Mouse (Mus musculus) megakaryocyte, embryonic 14.5 days (primary cell): ENCODE data around the gene Tbx3. TPM values are rescaled to one million over a fixed set of nuclear protein-coding genes. Genes with fewer than 3 reads are reported as not detected.

Experiments used
- H3K27me3 ChIP-seq: replicated peaks from 2 replicates; pipeline ENCODE3; 2012; ENCODE audit warnings: inconsistent platforms
- H3K36me3 ChIP-seq: replicated peaks from 2 replicates; pipeline ENCODE3; 2012; ENCODE audit warnings: low read length, inconsistent platforms, mixed read lengths
- H3K4me1 ChIP-seq: 2 replicates; pipeline ENCODE4 v1.6.1; 2012; ENCODE audit warnings: inconsistent platforms
- H3K4me3 ChIP-seq: replicated peaks from 2 replicates; pipeline ENCODE3; 2012; ENCODE audit warnings: moderate library complexity, mild to moderate bottlenecking, inconsistent platforms
- H3K9me3 ChIP-seq: 2 replicates; pipeline ENCODE4 v1.6.1; 2012; ENCODE audit warnings: inconsistent platforms
- FLI1 ChIP-seq: IDR thresholded peaks from 2 replicates; pipeline ENCODE4 v1.6.1; 2012; ENCODE audit warnings: low read length, inconsistent platforms, mixed read lengths
- GATA1 ChIP-seq: IDR thresholded peaks from 3 replicates; pipeline ENCODE4 v1.6.1; 2012; ENCODE audit warnings: mixed read lengths, low read length, inconsistent platforms, borderline replicate concordance
- polyA plus RNA-seq: library from polyadenylated mRNA; stranded (reverse); fragments of >175 nt; gene quantifications from 2 replicates; pipeline ENCODE4 v1.2.3, GENCODE M21; 2012; ENCODE audit warnings: low replicate concordance; ENCODE audit not compliant: insufficient read depth

Gene Tbx3
- polyA plus RNA-seq, 1 experiment = not detected

DNA sequence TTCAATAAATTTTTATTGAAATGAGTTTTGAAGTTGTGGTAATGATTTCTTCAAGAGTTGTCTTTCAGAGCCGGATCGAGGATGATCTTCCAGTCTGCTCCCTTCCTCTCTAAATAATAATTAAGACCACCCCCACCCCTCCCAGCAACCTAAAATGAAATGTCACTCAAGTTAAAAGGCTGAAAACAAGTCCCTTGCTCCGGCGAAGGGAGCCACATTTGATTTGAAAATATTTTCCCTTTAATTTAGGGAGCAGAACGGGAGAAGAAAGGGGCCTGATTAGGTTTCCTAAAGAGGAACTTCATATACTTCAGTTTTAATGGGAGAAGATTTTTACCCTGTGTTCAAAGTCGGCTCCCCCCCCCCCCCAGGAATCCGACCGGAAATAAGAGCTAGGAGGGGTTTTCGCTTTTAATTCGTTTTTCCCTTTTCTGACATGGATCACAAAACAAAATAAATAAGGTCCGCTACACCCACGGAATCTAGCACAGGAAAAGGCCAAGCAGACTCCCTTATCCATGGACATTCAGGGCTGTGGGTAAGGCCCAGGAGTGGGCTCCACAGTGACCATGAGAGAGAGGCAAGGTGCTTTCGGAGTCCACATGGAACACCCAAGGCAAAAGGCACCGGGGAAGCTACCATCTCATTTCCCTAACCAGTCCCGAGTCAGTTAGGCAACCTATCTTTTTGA is 14.4 kb downstream of the Tbx3 start:
- H3K4me3 ChIP-seq = no peak overlapping the region
- H3K27me3 ChIP-seq = peaks cover 96% of the 10 kb centered on the region
- H3K36me3 ChIP-seq = no peaks in the 10 kb centered on the region
- no peak for TF ChIP-seq GATA1
- peaks cover 15% of the 10 kb centered on the region for H3K4me1 ChIP-seq
- H3K9me3 ChIP-seq = no peaks in the 10 kb centered on the region; the same call in 1 of the 2 replicates

DNA sequence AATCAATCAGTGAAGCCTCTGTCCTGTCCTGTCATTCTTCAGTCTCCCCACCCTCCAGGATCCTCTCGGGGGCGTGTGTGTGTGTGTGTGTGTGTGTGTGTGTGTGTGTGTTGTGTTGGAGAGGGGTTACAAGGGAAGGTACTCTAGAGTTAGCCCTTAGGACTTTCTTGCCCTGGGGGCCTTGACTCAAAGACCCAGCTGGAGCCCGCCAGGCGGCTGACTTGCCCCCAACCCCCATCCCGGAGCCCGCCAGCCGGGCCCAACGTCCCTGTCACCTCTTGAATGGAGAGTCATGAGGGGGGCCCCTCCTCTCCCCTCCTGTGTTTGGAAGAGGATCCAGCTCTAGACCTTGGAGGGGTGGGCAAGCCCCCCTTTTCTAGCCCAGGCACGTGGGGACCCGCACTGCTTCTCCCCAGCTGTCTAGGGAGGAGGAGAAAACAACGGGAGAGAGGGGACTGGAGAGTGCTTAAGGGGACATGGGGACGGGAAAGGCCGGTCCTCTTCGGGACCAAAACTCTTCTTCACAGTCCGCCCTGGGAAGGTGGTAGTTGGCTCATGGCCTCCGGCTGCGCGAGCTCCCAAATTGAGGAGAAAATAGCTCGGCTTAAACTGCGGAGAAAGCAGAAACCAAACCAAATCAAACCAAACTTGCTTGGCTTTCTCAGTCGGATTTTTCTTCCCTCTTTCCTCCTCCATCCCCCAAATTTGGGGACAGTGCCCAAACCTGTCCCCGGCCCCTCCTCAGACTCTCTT is 15.2 kb downstream of the Tbx3 start:
- TF ChIP-seq GATA1 (no peak), FLI1 (no peak)
- Histone ChIP-seq H3K4me3 (no peak overlapping the region), H3K36me3 (no peaks in the 10 kb centered on the region), H3K27me3 (peaks cover 96% of the 10 kb centered on the region), H3K4me1 (peaks cover 8% of the 10 kb centered on the region), H3K9me3 (no peaks in the 10 kb centered on the region)

DNA sequence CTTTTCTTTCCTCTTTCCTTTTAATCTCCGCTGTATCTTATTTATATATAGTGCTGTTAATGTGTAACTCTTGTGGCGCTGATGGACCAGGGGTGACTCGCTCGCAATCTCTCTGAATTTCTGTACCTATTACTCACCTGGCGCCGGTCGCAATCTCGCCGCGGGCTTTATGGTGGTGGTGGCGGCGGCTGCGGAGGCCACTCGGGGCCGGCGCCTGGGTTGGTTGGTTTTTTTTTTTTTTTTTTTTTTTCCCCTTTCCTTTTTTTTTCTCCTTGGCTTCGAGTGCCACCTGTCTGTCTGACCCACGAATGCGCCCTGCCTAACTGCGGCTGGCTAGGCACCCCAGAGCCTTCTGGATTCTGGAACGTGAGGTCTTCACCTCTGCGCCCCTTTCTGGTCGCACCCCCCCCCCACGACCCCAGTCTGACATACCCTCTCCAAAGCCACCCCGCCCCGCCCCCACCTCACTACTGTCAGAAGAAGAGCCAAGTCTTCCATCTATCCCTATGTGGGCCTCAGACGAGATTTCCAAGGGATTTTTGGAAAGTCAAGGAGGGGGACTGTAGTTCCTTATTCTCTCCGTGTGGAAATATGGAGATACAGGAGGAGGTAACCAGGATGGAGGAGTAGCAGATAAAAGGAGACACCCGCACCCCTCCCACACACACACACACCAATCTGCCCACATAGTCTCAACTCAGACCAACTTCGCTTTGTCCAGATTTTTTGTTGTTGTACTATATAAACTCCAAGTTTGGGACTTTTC is 15.9 kb downstream of the Tbx3 start:
- Histone ChIP-seq H3K27me3 (peaks cover 93% of the 10 kb centered on the region), H3K4me3 (no peak overlapping the region), H3K9me3 (no peaks in the 10 kb centered on the region), H3K36me3 (no peaks in the 10 kb centered on the region), H3K4me1 (peaks cover 5% of the 10 kb centered on the region; the same call in 1 of the 2 replicates)
- TF ChIP-seq GATA1 = no peak

DNA sequence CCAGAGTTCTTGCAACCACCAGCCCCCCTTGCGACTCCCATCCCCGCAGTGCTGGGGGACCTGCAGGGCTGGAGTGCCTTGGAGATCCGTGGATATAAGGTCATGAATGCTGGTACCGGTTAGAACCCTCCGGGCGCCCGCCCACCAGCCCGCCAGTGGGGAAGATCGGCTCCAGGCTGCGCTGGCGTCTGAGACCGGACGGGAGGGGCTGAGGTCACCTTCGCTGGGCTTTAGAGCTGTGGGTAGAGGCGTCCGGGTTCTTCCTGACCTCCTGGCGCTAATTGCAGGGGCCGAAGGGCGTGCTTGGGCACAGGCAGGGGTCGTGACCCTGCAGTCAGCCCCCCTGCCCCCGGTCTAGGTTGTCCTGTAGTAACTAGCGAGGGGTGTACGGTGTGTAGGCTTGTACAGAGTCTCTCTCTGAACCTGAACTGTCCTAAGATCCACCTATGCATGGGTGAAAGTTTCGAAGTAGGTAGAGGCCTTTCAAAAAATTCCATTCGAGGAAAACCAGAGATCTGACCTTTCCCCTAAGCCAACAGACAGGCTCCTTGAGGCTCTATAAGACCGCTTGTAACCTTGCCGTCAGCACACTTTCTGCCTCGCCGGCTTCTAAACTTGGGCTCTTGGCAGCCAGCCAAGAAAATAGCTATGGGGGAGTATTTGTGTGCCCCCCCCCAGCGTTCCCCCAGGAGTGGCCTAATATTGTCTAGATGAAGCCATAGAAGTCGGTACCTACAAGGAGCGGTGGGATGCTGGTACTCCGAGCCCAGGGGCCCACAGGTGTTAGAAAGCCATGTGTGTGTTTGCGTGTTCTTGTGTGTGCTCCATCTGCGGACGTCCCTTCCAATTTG is 16.8 kb downstream of the Tbx3 start:
- Histone ChIP-seq H3K27me3 (peaks cover 90% of the 10 kb centered on the region), H3K9me3 (no peaks in the 10 kb centered on the region), H3K4me3 (no peak overlapping the region), H3K36me3 (no peaks in the 10 kb centered on the region), H3K4me1 (peaks cover 5% of the 10 kb centered on the region; the same call in 1 of the 2 replicates)
- TF ChIP-seq GATA1 = no peak
- no peak for TF ChIP-seq FLI1

DNA sequence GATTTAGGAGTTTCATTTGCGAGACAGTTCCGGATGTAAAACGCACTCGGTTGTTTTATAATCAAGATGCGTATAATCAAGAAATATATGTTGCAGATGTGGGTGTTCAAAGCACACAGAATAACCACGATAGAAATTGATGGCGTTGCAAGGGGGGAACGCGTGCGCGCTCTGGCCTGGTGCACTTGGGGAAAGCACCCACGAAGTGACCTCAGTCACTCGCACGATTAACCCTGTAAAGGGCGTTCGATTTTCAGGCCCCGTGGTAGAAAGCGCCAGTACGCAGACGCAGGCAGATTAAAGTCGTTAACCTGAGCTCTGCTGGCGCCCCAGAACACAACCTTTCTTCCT is 17.4 kb downstream of the Tbx3 start:
- H3K27me3 ChIP-seq = peaks cover 87% of the 10 kb centered on the region
- TF ChIP-seq GATA1 = no peak
- TF ChIP-seq FLI1 = no peak
- H3K4me1 ChIP-seq = peaks cover under 1% of the 10 kb centered on the region; the same call in 1 of the 2 replicates
- no peak overlapping the region for H3K4me3 ChIP-seq
- H3K36me3 ChIP-seq = no peaks in the 10 kb centered on the region
- no peaks in the 10 kb centered on the region for H3K9me3 ChIP-seq

DNA sequence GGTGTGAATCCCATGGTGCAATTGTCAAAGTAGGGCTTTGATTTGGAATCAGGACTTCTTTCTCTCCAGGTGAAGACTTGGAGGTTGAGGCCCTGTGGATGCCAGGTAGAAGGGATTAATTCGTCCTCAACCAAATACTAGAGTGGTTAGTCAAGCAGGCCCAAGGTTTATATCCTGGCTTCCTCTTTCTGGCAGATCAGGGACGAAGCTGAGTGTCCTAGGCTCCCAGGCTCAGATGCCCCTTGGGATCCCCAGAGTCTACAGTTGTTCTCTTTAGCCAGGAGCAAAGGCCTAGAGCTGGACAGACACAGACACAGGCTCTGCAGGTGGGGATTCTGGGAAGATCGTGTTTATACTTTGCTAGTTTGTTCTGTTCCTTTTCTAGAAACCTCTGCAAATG is 17.8 kb downstream of the Tbx3 start:
- H3K27me3 ChIP-seq = peaks cover 83% of the 10 kb centered on the region
- H3K4me3 ChIP-seq = no peak overlapping the region
- no peaks in the 10 kb centered on the region for H3K36me3 ChIP-seq
- H3K9me3 ChIP-seq = no peaks in the 10 kb centered on the region
- no peak for TF ChIP-seq GATA1
- no peak for TF ChIP-seq FLI1
- H3K4me1 ChIP-seq = no peaks in the 10 kb centered on the region

DNA sequence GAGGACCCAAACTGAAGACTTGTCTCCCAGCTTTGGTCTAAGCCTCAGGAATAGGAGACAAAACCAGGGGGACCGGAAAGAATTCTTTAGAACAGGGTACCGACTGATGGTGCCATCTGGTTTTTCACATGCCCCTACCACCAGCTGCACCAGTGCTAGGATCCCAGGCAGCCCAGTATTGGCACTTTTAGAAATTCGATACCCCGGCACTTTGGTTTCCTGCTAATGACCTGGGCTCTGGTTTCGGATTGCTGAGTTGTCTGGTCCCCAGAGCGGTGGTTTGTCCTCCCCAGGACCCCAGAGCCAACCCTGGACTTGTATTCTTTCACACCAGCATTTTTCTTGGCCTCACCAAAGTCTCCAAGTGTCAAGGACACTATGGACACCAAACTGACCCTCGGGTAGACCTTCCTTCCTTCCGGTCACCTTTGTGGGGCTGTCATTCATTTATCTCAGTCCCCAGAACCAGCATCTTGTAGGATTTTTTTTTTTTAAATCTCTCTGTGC is 18.5 kb downstream of the Tbx3 start:
- Histone ChIP-seq H3K27me3 (peaks cover 79% of the 10 kb centered on the region), H3K9me3 (no peaks in the 10 kb centered on the region), H3K4me3 (no peak overlapping the region), H3K4me1 (no peaks in the 10 kb centered on the region), H3K36me3 (no peaks in the 10 kb centered on the region)
- no peak for TF ChIP-seq FLI1
- TF ChIP-seq GATA1 = no peak

DNA sequence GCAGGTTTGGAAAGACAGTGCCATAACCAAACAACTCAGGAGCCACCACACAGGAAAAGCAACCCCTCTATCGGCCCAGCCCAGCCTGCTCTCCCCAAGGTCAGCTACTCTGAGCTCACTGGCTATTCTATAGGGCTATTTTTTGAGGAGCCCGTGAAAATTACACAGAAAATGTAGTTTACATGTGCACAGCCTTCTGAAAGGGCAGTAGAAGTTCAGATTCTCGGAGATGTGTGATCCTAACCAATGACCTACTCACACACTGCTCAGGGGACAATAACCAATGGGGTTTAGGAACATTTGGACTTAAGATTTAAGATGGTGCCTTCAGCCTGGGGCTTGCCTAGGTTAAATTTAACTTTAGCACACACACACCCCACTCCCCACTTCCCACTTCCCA is 19.0 kb downstream of the Tbx3 start:
- H3K4me1 ChIP-seq = no peaks in the 10 kb centered on the region
- H3K36me3 ChIP-seq = no peaks in the 10 kb centered on the region
- no peaks in the 10 kb centered on the region for H3K9me3 ChIP-seq
- no peak for TF ChIP-seq GATA1
- peaks cover 79% of the 10 kb centered on the region for H3K27me3 ChIP-seq
- no peak overlapping the region for H3K4me3 ChIP-seq

DNA sequence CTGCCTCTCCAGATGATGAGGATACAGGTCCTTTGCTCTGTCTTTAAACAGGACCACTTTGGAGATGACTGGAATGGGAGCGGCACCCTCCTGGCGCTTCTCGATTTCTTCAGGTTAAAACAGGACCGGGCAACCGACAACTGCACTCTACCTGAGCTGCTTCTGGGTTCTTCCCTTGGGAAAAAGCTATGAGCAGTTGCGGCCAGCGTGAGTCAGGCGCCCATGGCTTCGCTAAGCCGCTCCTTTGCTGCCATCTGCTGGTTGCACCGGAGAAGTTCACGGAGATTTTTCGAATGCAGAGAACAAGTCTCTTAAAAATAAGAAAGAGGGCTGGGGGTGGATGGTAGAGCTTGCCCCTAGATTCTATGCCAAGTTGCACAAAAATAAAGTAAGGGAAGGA is 20.6 kb downstream of the Tbx3 start:
- no peak for TF ChIP-seq GATA1
- TF ChIP-seq FLI1 = no peak
- peaks cover 71% of the 10 kb centered on the region for H3K27me3 ChIP-seq
- no peak overlapping the region for H3K4me3 ChIP-seq
- no peaks in the 10 kb centered on the region for H3K4me1 ChIP-seq
- no peaks in the 10 kb centered on the region for H3K9me3 ChIP-seq
- no peaks in the 10 kb centered on the region for H3K36me3 ChIP-seq
